ENCODE assay signal across 13 mouse cellular contexts in genomic region chr3:82185626-82186025, GRCm38 (mm10). TPM values are rescaled to one million over a fixed set of nuclear protein-coding genes. Genes with fewer than 3 reads are reported as not detected.
DNase-seq lines count a peak whose midpoint lies in the region; ATAC-seq and TF ChIP-seq lines count a peak whose summit lies in the region.
"Had no signal": no experiment of that assay in that cellular context is flagged by ENCODE, and none has a peak within 500 bp of the region (broad histone marks: within the 10 kb centered on the region; RNA-seq: fewer than 3 reads in every experiment).

No protein-coding gene starts in this region.

- H3K4me3 ChIP-seq in lung, postnatal 0 days (ENCODE audit: low read depth, low read length) = no peak overlapping the region
- H3K4me3 ChIP-seq: lung, embryonic 15.5 days; midbrain, embryonic 12.5 days; neural tube, embryonic 12.5 days had no signal

- no peak for TF ChIP-seq CTCF in lung, postnatal 0 days (IDR thresholded peaks at IDR 0.05)

- no peaks in the 10 kb centered on the region for H3K36me3 ChIP-seq in lung, postnatal 0 days (ENCODE audit: insufficient read depth, low read length)
- H3K36me3 ChIP-seq: lung, embryonic 15.5 days; midbrain, embryonic 12.5 days; neural tube, embryonic 12.5 days had no signal

- no peaks in the 10 kb centered on the region for H3K9me3 ChIP-seq in lung, postnatal 0 days (ENCODE audit: low read length)
- H3K9me3 ChIP-seq: lung, embryonic 15.5 days; neural tube, embryonic 12.5 days had no signal

- no peak overlapping the region for H3K9ac ChIP-seq in lung, postnatal 0 days (replicated peaks; ENCODE audit: low read depth)
- H3K9ac ChIP-seq: lung, embryonic 15.5 days; midbrain, embryonic 12.5 days; neural tube, embryonic 12.5 days had no signal

- WGBS in lung, postnatal 0 days = 69% methylated on average over 9 of the region's 9 CpGs

- DNase-seq in cerebellum, postnatal 14 days = peak; percentile 37 to 54
- DNase-seq in cerebellum, adult 8-10 months = no peak
- DNase-seq in lung, postnatal 0 days (ENCODE audit: low spot score) = peak; percentile 17
- DNase-seq in lung, adult 18-20 months = no peak
- peak; percentile 40 for DNase-seq in layer of hippocampus, adult 9-11 months
- peak; percentile 17 for DNase-seq in right cerebral cortex, postnatal 25 days
- DNase-seq in thymus, postnatal 36 days = no peak
- DNase-seq in B cell, adult 2 months = no peak
- DNase-seq: kidney, postnatal 25 days had no signal

- no peak overlapping the region for H3K27ac ChIP-seq in lung, postnatal 0 days (ENCODE audit: low read length)
- H3K27ac ChIP-seq: lung, embryonic 15.5 days; midbrain, embryonic 12.5 days; neural tube, embryonic 12.5 days had no signal

- H3K4me2 ChIP-seq in lung, postnatal 0 days (replicated peaks; ENCODE audit: low read depth, low read length) = no peak overlapping the region
- H3K4me2 ChIP-seq: lung, embryonic 15.5 days; midbrain, embryonic 12.5 days; neural tube, embryonic 12.5 days had no signal

- TF ChIP-seq EP300 in lung, postnatal 0 days (IDR thresholded peaks at IDR 0.05) = no peak

- peak; percentile 40 for ATAC-seq in lung, postnatal 0 days
- ATAC-seq: forebrain, embryonic 14.5 days had no signal

- H3K27me3 ChIP-seq in lung, postnatal 0 days (replicated peaks; ENCODE audit: insufficient read depth, low read length) = no peaks in the 10 kb centered on the region
- H3K27me3 ChIP-seq: lung, embryonic 15.5 days; midbrain, embryonic 12.5 days; neural tube, embryonic 12.5 days had no signal

- no peaks in the 10 kb centered on the region for H3K4me1 ChIP-seq in lung, postnatal 0 days (ENCODE audit: insufficient read depth, low read depth, low read length)
- H3K4me1 ChIP-seq: midbrain, embryonic 12.5 days; neural tube, embryonic 12.5 days had no signal

RNA-seq across cellular contexts. Expression of gene Gucy1a1, which starts 40.0 kb away (rescaled TPM):
- polyA plus RNA-seq in lung, postnatal 0 days (2015; fragmentation: Nextera tagmentation; extraction: Ambion mirVana) = 101 and 107 TPM in 2 replicates

Comparison
In these comparisons a context has a peak if more than half of its experiments do, and no peak if none do; other contexts are left out.
1. DNase-seq: peak in cerebellum, postnatal 14 days (2 of 2), lung, postnatal 0 days (single experiment), layer of hippocampus, adult 9-11 months (single experiment) and right cerebral cortex, postnatal 25 days (single experiment); none in cerebellum, adult 8-10 months (single experiment), lung, adult 18-20 months (0 of 2), thymus, postnatal 36 days (0 of 2) and B cell, adult 2 months (0 of 2).